17 mouse cellular contexts compared by ENCODE assay signal in genomic region chr1:160287058-160287645, GRCm38 (mm10).
DNase-seq lines count a peak whose midpoint lies in the region; ATAC-seq lines count a peak whose summit lies in the region.
"Had no signal": no experiment of that assay in that cellular context is flagged by ENCODE, and none has a peak within 500 bp of the region (broad histone marks: within the 10 kb centered on the region; RNA-seq: fewer than 3 reads in every experiment).

No protein-coding gene starts in this region.

- no peaks in the 10 kb centered on the region for H3K4me1 ChIP-seq in forebrain, embryonic 11.5 days (replicated peaks; ENCODE audit: control insufficient read depth, insufficient read depth, low read length)
- 0 out of 2 replicates have a peak, but pooled peaks cover 3% of the 10 kb centered on the region for H3K4me1 ChIP-seq in forebrain, embryonic 10.5 days
- H3K4me1 ChIP-seq in midbrain, embryonic 14.5 days (ENCODE audit: control insufficient read depth, insufficient read depth, low read length) = peaks cover 7% of the 10 kb centered on the region; the same call in 1 of the 2 replicates

- no peak for DNase-seq in forebrain, embryonic 11.5 days (ENCODE audit: low spot score)
- no peak for DNase-seq in forebrain, embryonic 10.5 days (ENCODE audit: extremely low spot score, low spot score)
- DNase-seq in brain, adult 2 months (ENCODE audit: low read depth, low spot score) = peak; percentile 56
- peak; percentile 50 for DNase-seq in midbrain, embryonic 14.5 days
- DNase-seq in gastrocnemius, adult 18-20 months (ENCODE audit: low spot score) = no peak
- DNase-seq in kidney, adult 11 months = no peak
- DNase-seq in testis, postnatal 10 days (ENCODE audit: low spot score) = no peak
- DNase-seq: B cell, adult 2 months; gastrocnemius, postnatal 10 days; kidney, postnatal 14 days; lung, adult 18-20 months; right cerebral cortex, postnatal 25 days; thymus, postnatal 36 days had no signal

- peak overlapping the region; percentile 54 for H3K27ac ChIP-seq in forebrain, embryonic 11.5 days (ENCODE audit: low read depth, low read length)
- H3K27ac ChIP-seq in forebrain, embryonic 10.5 days = no peak overlapping the region
- peak overlapping the region; percentile 63 for H3K27ac ChIP-seq in midbrain, embryonic 14.5 days (replicated peaks; ENCODE audit: low read depth, low read length)
- H3K27ac ChIP-seq: heart, embryonic 13.5 days; macrophage had no signal

- H3K4me2 ChIP-seq in forebrain, embryonic 11.5 days (ENCODE audit: low read depth, low read length, severe bottlenecking) = no peak overlapping the region
- 0 out of 2 replicates have a peak overlapping the region, but pooled peaks have one; percentile 11 for H3K4me2 ChIP-seq in midbrain, embryonic 14.5 days (ENCODE audit: low read length)
- H3K4me2 ChIP-seq: heart, embryonic 13.5 days had no signal

- WGBS in forebrain, embryonic 11.5 days = 75% methylated on average over 5 of the region's 5 CpGs
- 81% methylated on average over 5 of the region's 5 CpGs for WGBS in forebrain, embryonic 10.5 days
- WGBS in midbrain, embryonic 14.5 days = 46% methylated on average over 5 of the region's 5 CpGs

- ATAC-seq in forebrain, embryonic 11.5 days (replicated peaks; ENCODE audit: low FRiP score) = no peak
- ATAC-seq in granulocyte monocyte progenitor cell, adult 5-6 weeks (replicated peaks; ENCODE audit: poor library complexity, severe bottlenecking) = peak; percentile 33; the same call in 1 of the 2 replicates
- peak; percentile 43; the same call in 1 of the 2 replicates for ATAC-seq in midbrain, embryonic 14.5 days (ENCODE audit: low FRiP score, low TSS enrichment)

- no peaks in the 10 kb centered on the region for H3K27me3 ChIP-seq in forebrain, embryonic 11.5 days (ENCODE audit: control insufficient read depth, insufficient read depth, low read length)
- no peaks in the 10 kb centered on the region for H3K27me3 ChIP-seq in forebrain, embryonic 10.5 days (ENCODE audit: poor library complexity, severe bottlenecking)
- H3K27me3 ChIP-seq in midbrain, embryonic 14.5 days (ENCODE audit: control insufficient read depth, insufficient read depth, low read length) = no peaks in the 10 kb centered on the region
- H3K27me3 ChIP-seq: heart, embryonic 13.5 days had no signal

- no peaks in the 10 kb centered on the region for H3K9me3 ChIP-seq in forebrain, embryonic 11.5 days (ENCODE audit: control insufficient read depth, low read length)
- no peaks in the 10 kb centered on the region for H3K9me3 ChIP-seq in forebrain, embryonic 10.5 days
- H3K9me3 ChIP-seq in midbrain, embryonic 14.5 days (ENCODE audit: control insufficient read depth, low read length) = no peaks in the 10 kb centered on the region
- H3K9me3 ChIP-seq: heart, embryonic 13.5 days had no signal

- no peaks in the 10 kb centered on the region for H3K36me3 ChIP-seq in forebrain, embryonic 11.5 days (ENCODE audit: control insufficient read depth, insufficient read depth, low read length)
- H3K36me3 ChIP-seq in forebrain, embryonic 10.5 days (replicated peaks) = no peaks in the 10 kb centered on the region
- no peaks in the 10 kb centered on the region for H3K36me3 ChIP-seq in midbrain, embryonic 14.5 days (ENCODE audit: control insufficient read depth, insufficient read depth, low read length)
- H3K36me3 ChIP-seq: heart, embryonic 13.5 days had no signal

- no peak overlapping the region for H3K9ac ChIP-seq in forebrain, embryonic 11.5 days (ENCODE audit: low read length)
- H3K9ac ChIP-seq in midbrain, embryonic 14.5 days (replicated peaks; ENCODE audit: low read length) = no peak overlapping the region
- H3K9ac ChIP-seq: heart, embryonic 13.5 days had no signal

- no peak overlapping the region for H3K4me3 ChIP-seq in forebrain, embryonic 11.5 days (ENCODE audit: low read depth, low read length)
- no peak overlapping the region for H3K4me3 ChIP-seq in forebrain, embryonic 10.5 days
- H3K4me3 ChIP-seq in midbrain, embryonic 14.5 days (replicated peaks; ENCODE audit: low read depth, low read length) = no peak overlapping the region
- H3K4me3 ChIP-seq: erythroblast, embryonic 14.5 days; heart, embryonic 13.5 days had no signal

Comparison
In these comparisons a context has a peak if more than half of its experiments do, and no peak if none do; other contexts are left out.
1. DNase-seq: peak in brain, adult 2 months (single experiment) and midbrain, embryonic 14.5 days (single experiment); none in forebrain, embryonic 11.5 days (single experiment), forebrain, embryonic 10.5 days (single experiment), gastrocnemius, adult 18-20 months (single experiment), kidney, adult 11 months (single experiment) and testis, postnatal 10 days (single experiment).